Mouse (Mus musculus): ENCODE measurements at regions not wholly inside any gene's neighbourhood (a gene's known extent, or its start where the extent isn't known, plus 50 kb on each side); places are given as distances from the start of the nearest gene placed in this dataset.

DNA sequence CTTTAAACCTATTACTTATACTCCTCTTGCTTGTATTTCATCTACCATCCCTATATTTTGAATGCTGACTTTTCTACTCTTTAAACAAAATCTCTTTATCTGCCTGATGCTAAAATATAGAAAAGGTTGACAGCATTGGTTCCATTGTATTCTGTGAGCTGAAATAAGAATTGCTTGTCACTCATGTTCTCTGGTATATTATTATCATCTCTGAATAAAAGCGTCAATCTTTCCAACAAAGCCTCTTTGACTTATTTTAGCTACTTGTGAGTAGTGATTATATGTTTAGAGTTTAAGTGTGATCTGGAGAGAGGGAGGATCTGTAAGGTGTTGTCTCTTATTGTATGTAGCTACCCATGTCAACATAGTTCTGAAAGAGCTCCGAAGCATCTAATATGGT lies 129.5 kb downstream of the Gm13691 start:
- Histone ChIP-seq H3K9me3 (replicated peaks; ENCODE audit: insufficient read depth, low read length) (no peaks in the 10 kb centered on the region), H3K4me1 (ENCODE audit: control insufficient read depth in 1 of 2, insufficient read depth in 2 of 2, low read length in 2 of 2) (no peaks in the 10 kb centered on the region), H3K9ac (ENCODE audit: control insufficient read depth, low read depth, low read length, poor library complexity, severe bottlenecking) (no peak overlapping the region), H3K36me3 (ENCODE audit: control insufficient read depth in 1 of 2, insufficient read depth in 2 of 2, low read length in 2 of 2) (no peaks in the 10 kb centered on the region), H3K4me3 (ENCODE audit: control insufficient read depth in 1 of 2, insufficient read depth in 1 of 2, low read depth in 2 of 2, low read length in 2 of 2) (no peak overlapping the region), H3K79me2 (ENCODE audit: control insufficient read depth, insufficient read depth, low read length, poor library complexity) (no peaks in the 10 kb centered on the region), H3K27ac (ENCODE audit: control insufficient read depth, low read depth, low read length) (no peak overlapping the region), H3K27me3 (ENCODE audit: control insufficient read depth in 1 of 2, insufficient read depth in 2 of 2, low read length in 2 of 2) (no peaks in the 10 kb centered on the region)
- no peak for DNase-seq (ENCODE audit: low read depth, low spot score)
- TF ChIP-seq TAL1 (IDR thresholded peaks at IDR 0.05; ENCODE audit: low read length) (no peak), MEF2A (IDR thresholded peaks at IDR 0.05; ENCODE audit: extremely low read depth, insufficient replicate concordance, low read depth, low read length, poor library complexity, severe bottlenecking) (no peak), MAZ (IDR thresholded peaks at IDR 0.05; ENCODE audit: low read depth, low read length) (no peak), MAFK (IDR thresholded peaks at IDR 0.05; ENCODE audit: borderline replicate concordance, low read depth, low read length) (no peak), JUND (IDR thresholded peaks at IDR 0.05; ENCODE audit: low read depth, low read length) (no peak), ZNF384 (IDR thresholded peaks at IDR 0.05; ENCODE audit: low read depth, low read length) (no peak), POLR2A (IDR thresholded peaks at IDR 0.05; ENCODE audit: control insufficient read depth in 1 of 2, insufficient read depth in 1 of 2, low read depth in 1 of 2, low read length in 2 of 2, poor library complexity in 1 of 2) (no peak), GATA1 (IDR thresholded peaks at IDR 0.05; ENCODE audit: low read depth, low read length) (no peak), ELF1 (IDR thresholded peaks at IDR 0.05; ENCODE audit: low read depth, low read length) (no peak), ETS1 (IDR thresholded peaks at IDR 0.05; ENCODE audit: low read depth, low read length) (no peak)

DNA sequence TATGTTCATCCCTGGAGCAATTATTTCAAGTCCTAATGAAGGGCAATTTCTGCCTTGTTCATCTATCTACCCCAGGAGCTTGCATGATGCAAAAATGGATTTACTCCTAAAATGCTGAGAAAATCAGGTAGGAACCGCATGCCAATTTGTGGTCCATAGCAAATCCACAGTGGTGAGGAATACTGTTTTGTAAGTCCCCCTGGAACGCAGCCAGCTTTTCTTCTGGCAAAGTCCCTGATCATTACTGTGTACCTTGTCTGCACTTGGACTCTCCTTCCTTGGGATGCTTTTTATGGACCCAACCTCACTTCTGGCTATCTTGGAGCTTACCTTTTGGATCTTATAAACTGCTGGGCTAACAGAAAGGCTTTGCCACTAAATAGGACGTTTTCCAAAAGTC lies 137.2 kb downstream of the Gm13691 start:
- H3K9me3 ChIP-seq (replicated peaks; ENCODE audit: insufficient read depth, low read length), result no peaks in the 10 kb centered on the region
- H3K27ac ChIP-seq (ENCODE audit: control insufficient read depth, low read depth, low read length), result no peak overlapping the region
- no peak for DNase-seq (ENCODE audit: low read depth, low spot score)
- H3K4me3 ChIP-seq (ENCODE audit: control insufficient read depth in 1 of 2, insufficient read depth in 1 of 2, low read depth in 2 of 2, low read length in 2 of 2), result no peak overlapping the region
- no peak for TF ChIP-seq JUND (IDR thresholded peaks at IDR 0.05; ENCODE audit: low read depth, low read length)
- no peaks in the 10 kb centered on the region for H3K4me1 ChIP-seq (ENCODE audit: control insufficient read depth in 1 of 2, insufficient read depth in 2 of 2, low read length in 2 of 2)
- H3K27me3 ChIP-seq (ENCODE audit: control insufficient read depth in 1 of 2, insufficient read depth in 2 of 2, low read length in 2 of 2), result no peaks in the 10 kb centered on the region
- H3K79me2 ChIP-seq (ENCODE audit: control insufficient read depth, insufficient read depth, low read length, poor library complexity), result no peaks in the 10 kb centered on the region
- no peak overlapping the region for H3K9ac ChIP-seq (ENCODE audit: control insufficient read depth, low read depth, low read length, poor library complexity, severe bottlenecking)
- H3K36me3 ChIP-seq (ENCODE audit: control insufficient read depth in 1 of 2, insufficient read depth in 2 of 2, low read length in 2 of 2), result no peaks in the 10 kb centered on the region

DNA sequence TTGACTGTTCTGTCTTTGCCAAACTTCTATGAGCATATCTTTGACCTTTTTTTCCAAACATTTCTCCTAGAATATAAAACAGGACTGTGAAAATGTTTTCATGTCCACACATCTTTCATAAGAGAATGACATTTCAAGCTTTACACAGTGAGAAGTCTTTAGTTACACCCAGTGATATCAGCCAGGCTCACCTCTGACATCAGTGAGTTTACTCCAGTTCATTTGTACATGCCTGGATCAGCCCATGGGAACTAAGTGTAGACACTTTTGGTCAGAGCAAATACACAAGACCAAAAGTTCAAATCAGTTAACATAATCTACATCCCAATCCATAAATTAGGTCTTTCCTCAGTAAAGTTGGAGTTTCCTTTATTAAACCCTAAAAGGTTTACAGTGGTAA lies 171.4 kb downstream of the Gm13691 start:
- no peak overlapping the region for H3K27ac ChIP-seq (ENCODE audit: control insufficient read depth, low read depth, low read length)
- no peak for DNase-seq (ENCODE audit: low read depth, low spot score)
- no peaks in the 10 kb centered on the region for H3K9me3 ChIP-seq (replicated peaks; ENCODE audit: insufficient read depth, low read length)
- no peaks in the 10 kb centered on the region for H3K79me2 ChIP-seq (ENCODE audit: control insufficient read depth, insufficient read depth, low read length, poor library complexity)
- TF ChIP-seq CHD1 (IDR thresholded peaks at IDR 0.05; ENCODE audit: low read depth, low read length) (no peak), MAX (IDR thresholded peaks at IDR 0.05; ENCODE audit: low read length) (no peak), NRF1 (IDR thresholded peaks at IDR 0.05; ENCODE audit: insufficient read depth, low read depth, low read length, poor library complexity, severe bottlenecking) (no peak), CHD2 (IDR thresholded peaks at IDR 0.05; ENCODE audit: low read length) (no peak), TBP (IDR thresholded peaks at IDR 0.05; ENCODE audit: low read depth, low read length) (no peak), ELF1 (IDR thresholded peaks at IDR 0.05; ENCODE audit: low read depth, low read length) (no peak), RAD21 (IDR thresholded peaks at IDR 0.05; ENCODE audit: low read depth, low read length) (no peak), ZKSCAN1 (IDR thresholded peaks at IDR 0.05; ENCODE audit: low read depth, low read length) (no peak), MAFK (IDR thresholded peaks at IDR 0.05; ENCODE audit: borderline replicate concordance, low read depth, low read length) (no peak)
- H3K9ac ChIP-seq (ENCODE audit: control insufficient read depth, low read depth, low read length, poor library complexity, severe bottlenecking), result no peak overlapping the region
- no peak overlapping the region for H3K4me3 ChIP-seq (ENCODE audit: control insufficient read depth in 1 of 2, insufficient read depth in 1 of 2, low read depth in 2 of 2, low read length in 2 of 2)
- H3K27me3 ChIP-seq (ENCODE audit: control insufficient read depth in 1 of 2, insufficient read depth in 2 of 2, low read length in 2 of 2), result no peaks in the 10 kb centered on the region
- no peaks in the 10 kb centered on the region for H3K36me3 ChIP-seq (ENCODE audit: control insufficient read depth in 1 of 2, insufficient read depth in 2 of 2, low read length in 2 of 2)
- no peaks in the 10 kb centered on the region for H3K4me1 ChIP-seq (ENCODE audit: control insufficient read depth in 1 of 2, insufficient read depth in 2 of 2, low read length in 2 of 2)

Measured in MEL (cell line).